Mouse (Mus musculus): Measurements from ENCODE around the gene Ndufb5. TPM values are rescaled to one million over a fixed set of nuclear protein-coding genes. Genes with fewer than 3 reads are reported as not detected.

The Ndufb5 gene
- polyA plus RNA-seq, 1 experiment, result 224 TPM

- Histone ChIP-seq H3K79me2 (ENCODE audit: control insufficient read depth, insufficient read depth) (no peaks in the 10 kb centered on the region), H3K36me3 (ENCODE audit: control insufficient read depth, insufficient read depth) (no peaks in the 10 kb centered on the region), H3ac (ENCODE audit: control insufficient read depth, insufficient read length) (no peak overlapping the region), H3K4me2 (ENCODE audit: low read depth) (no peak overlapping the region), H3K4me3 (no peak overlapping the region), H3K27me3 (ENCODE audit: control insufficient read depth, insufficient read depth, insufficient read length) (no peaks in the 10 kb centered on the region)
- TF ChIP-seq E2F4 (IDR thresholded peaks at IDR 0.05; ENCODE audit: insufficient read depth) (no peak), SRF (IDR thresholded peaks at IDR 0.05; ENCODE audit: control insufficient read depth, insufficient read length, low read depth) (no peak), CEBPB (IDR thresholded peaks at IDR 0.05; ENCODE audit: insufficient read depth, poor library complexity, severe bottlenecking) (no peak), POLR2A (IDR thresholded peaks at IDR 0.05; ENCODE audit: insufficient read length, low read depth) (no peak), TCF12 (IDR thresholded peaks at IDR 0.05; ENCODE audit: insufficient read depth, poor library complexity, severe bottlenecking) (no peak), REST (IDR thresholded peaks at IDR 0.05; ENCODE audit: insufficient read depth, insufficient read length) (no peak), USF1 (IDR thresholded peaks at IDR 0.05; ENCODE audit: low read depth) (no peak), TCF3 (IDR thresholded peaks at IDR 0.05; ENCODE audit: insufficient read length, low read depth) (no peak), MYOG (IDR thresholded peaks at IDR 0.05; ENCODE audit: control insufficient read depth in 1 of 3, insufficient read depth in 1 of 3, insufficient read length in 2 of 3, low read depth in 2 of 3) (no peak), MAX (IDR thresholded peaks at IDR 0.05; ENCODE audit: low read depth) (no peak), POLR2AphosphoS2 (IDR thresholded peaks at IDR 0.05; ENCODE audit: insufficient read length, low read depth) (no peak), MYOD1 (IDR thresholded peaks at IDR 0.05; ENCODE audit: control insufficient read depth in 1 of 3, insufficient read length in 2 of 3, low read depth in 2 of 3) (no peak)
These were observed 27.1 kb downstream of the Ndufb5 start for GRCm38 (mm10) chr3:32763902-32764301.

GRCm38 (mm10) chr3:32770781-32771180, 34.0 kb downstream of the Ndufb5 start:
- Histone ChIP-seq H3K36me3 (ENCODE audit: control insufficient read depth, insufficient read depth) (no peaks in the 10 kb centered on the region), H3K4me3 (no peak overlapping the region), H3K4me2 (ENCODE audit: low read depth) (no peak overlapping the region), H3ac (ENCODE audit: control insufficient read depth, insufficient read length) (no peak overlapping the region), H3K27me3 (ENCODE audit: control insufficient read depth, insufficient read depth, insufficient read length) (peaks cover 5% of the 10 kb centered on the region), H3K79me2 (ENCODE audit: control insufficient read depth, insufficient read depth) (no peaks in the 10 kb centered on the region)
- no peak for TF ChIP-seq TCF12 (IDR thresholded peaks at IDR 0.05; ENCODE audit: insufficient read depth, poor library complexity, severe bottlenecking)
- peak in 1 of 3 experiments; percentile 36 for TF ChIP-seq MYOD1 (IDR thresholded peaks at IDR 0.05; ENCODE audit: control insufficient read depth in 1 of 3, insufficient read length in 2 of 3, low read depth in 2 of 3)
- no peak for TF ChIP-seq POLR2A (IDR thresholded peaks at IDR 0.05; ENCODE audit: insufficient read length, low read depth)
- TF ChIP-seq POLR2AphosphoS2 (IDR thresholded peaks at IDR 0.05; ENCODE audit: insufficient read length, low read depth), result no peak
- TF ChIP-seq REST (IDR thresholded peaks at IDR 0.05; ENCODE audit: insufficient read depth, insufficient read length), result no peak
- TF ChIP-seq CEBPB (IDR thresholded peaks at IDR 0.05; ENCODE audit: insufficient read depth, poor library complexity, severe bottlenecking), result peak; percentile 48; the same call in 1 of the 2 replicates

Other genes starting within 250 kb of the Ndufb5 start
- not detected for gene Kcnmb3, start 244.8 kb upstream of the Ndufb5 start, polyA plus RNA-seq (2012; fragmentation: generic; extraction: Trizol)
- gene Zfp639, start 226.7 kb upstream of the Ndufb5 start, polyA plus RNA-seq (2012; fragmentation: generic; extraction: Trizol), result 25.3 TPM
- 17.0 TPM for gene Mfn1, start 207.5 kb upstream of the Ndufb5 start, polyA plus RNA-seq (2012; fragmentation: generic; extraction: Trizol)
- 13.6 TPM for gene Gnb4, start 120.4 kb upstream of the Ndufb5 start, polyA plus RNA-seq (2012; fragmentation: generic; extraction: Trizol)
- 47.0 TPM for gene Actl6a, start 30.7 kb upstream of the Ndufb5 start, polyA plus RNA-seq (2012; fragmentation: generic; extraction: Trizol)
- 10.8 TPM for gene Mrpl47, start 615 bp downstream of the Ndufb5 start, polyA plus RNA-seq (2012; fragmentation: generic; extraction: Trizol)
- gene Usp13, start 80.6 kb downstream of the Ndufb5 start, polyA plus RNA-seq (2012; fragmentation: generic; extraction: Trizol), result 5.6 TPM